Mouse (Mus musculus) right cerebral cortex, adult 2 months (tissue): Measurements from ENCODE around the gene Skiv2l.
A peak's percentile ranks its signal among the peaks of the same experiment; 100 is the strongest.

Source experiments
- DNase-seq, 2 experiments: peaks; one replicate each; pipeline ENCODE4 v3.0.0; 2021 to 2022; ENCODE audit warnings: low spot score in 2 of 2

The Skiv2l gene

DNA sequence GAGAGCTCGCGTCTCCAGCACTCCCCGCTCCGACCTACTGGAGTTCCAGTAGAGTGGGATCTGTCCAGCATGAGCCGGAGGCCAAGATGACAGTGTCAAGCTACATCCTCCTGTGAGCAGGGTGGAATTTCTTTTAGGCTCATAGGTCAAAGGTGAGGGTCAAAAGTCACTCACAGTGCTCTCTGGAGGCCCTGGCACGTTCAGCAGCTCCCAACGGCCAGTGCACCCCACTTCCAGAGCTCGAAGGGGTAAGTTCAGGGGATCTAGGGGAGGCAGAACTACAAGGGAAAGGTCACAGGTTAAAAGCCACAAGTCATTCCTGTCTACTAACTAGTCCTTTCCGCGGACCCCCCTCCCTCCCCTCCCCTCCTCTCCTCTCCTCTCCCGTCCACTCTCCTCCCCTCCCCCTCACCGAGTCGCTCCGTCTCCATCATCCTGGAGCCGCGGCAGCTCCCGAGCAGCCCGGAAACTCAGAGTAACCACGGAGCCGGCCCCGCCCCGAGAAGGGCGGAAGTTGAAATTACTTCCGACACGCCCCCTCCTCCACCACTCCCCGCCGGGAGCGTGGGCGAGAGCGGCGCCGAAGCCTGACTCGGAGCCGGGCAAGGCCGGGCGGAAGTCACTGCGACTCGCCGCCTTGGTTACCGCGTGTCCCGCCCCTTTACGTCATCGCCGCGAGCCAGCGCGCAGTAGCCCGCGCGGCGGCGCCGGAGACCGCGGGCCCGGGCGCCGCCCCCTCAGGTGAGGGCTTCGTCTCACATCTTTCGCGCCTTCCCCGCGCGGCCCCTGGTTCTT is at the start of gene Skiv2l, which contains the start of gene Nelfe:
Gene Skiv2l (minus strand): TSS at position 489 of the 795 bp plus-strand sequence.
Gene Nelfe (plus strand): TSS at position 670 of the 795 bp plus-strand sequence.
- DNase-seq, result peak; percentile 97 to 98

DNA sequence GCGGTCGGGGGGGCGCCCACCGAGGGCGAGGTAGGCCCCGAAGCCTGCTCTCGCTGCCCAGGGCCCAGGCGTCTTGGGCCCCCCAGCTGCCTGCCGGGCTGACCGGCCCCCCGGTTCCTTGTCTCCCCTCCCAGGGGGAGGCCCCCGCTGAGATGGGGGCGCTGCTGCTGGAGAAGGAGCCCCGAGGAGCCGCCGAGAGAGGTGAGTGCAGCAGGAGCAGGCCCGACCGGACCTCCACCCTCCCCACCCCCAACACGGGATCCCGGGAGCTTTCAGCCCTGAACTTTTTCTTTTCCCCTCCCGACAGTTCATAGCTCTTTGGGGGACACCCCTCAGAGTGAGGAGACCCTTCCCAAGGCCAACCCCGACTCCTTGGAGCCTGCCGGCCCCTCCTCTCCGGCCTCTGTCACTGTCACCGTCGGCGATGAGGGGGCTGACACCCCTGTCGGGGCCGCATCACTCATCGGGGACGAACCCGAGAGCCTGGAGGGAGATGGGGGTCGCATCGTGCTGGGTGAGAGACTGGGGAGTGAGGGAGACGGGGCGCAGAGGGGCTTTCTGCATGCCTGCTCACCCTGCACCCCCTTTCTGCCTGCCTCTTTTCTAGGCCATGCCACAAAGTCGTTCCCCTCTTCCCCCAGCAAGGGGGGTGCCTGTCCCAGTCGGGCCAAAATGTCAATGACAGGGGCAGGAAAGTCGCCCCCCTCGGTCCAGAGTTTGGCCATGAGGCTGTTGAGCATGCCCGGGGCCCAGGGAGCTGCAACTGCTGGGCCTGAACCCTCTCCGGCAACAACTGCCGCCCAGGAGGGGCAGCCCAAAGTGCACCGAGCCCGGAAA is 49.3 kb upstream of the Skiv2l start:
- peak; percentile 18 to 25 for DNase-seq

DNA sequence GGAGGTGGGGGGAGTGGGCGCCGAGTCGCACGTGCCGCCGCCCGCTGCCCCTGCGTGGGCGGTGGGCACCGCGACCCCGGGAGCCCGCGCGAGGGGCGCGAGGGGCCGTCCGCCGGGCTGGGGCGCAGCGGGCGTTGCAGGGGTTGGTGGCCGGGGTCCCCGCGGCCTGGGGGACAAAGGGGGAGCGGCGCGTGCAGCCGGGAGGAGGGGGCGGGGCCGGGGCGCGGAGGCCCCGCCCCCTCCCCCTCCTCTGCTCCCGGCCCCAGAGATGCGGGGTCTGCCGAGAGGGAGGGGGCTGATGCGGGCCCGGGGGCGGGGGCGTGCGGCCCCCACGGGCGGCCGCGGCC is 48.7 kb upstream of the Skiv2l start:
- no peak for DNase-seq

DNA sequence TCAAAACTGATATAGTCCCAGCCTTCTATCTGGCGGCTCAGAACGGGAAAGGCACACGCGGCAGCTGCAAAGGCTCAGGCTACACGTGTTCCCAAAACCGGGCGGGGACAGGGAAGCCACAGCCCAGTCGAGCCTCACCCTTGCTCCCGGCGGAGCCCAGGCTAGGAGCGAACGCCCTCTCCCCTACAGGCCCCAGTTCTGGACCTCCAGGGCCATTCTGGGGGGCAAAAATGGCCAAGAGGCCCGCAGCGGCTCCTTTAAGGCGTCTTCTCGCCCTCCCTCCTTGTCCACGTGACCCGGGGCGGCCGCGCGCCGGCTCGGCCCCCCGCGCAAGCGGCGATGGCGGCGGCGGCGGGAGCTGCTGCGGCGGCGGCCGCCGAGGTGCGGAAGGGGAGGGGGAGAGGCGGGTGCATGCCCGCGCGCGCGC is 48.2 kb upstream of the Skiv2l start, which contains the start of the genes C2 and Ehmt2:
Gene C2 (minus strand): TSS at position 106 of the 427 bp plus-strand sequence.
Gene Ehmt2 (plus strand): TSS at position 310 of the 427 bp plus-strand sequence.
- DNase-seq, result peak; percentile 73 to 74

DNA sequence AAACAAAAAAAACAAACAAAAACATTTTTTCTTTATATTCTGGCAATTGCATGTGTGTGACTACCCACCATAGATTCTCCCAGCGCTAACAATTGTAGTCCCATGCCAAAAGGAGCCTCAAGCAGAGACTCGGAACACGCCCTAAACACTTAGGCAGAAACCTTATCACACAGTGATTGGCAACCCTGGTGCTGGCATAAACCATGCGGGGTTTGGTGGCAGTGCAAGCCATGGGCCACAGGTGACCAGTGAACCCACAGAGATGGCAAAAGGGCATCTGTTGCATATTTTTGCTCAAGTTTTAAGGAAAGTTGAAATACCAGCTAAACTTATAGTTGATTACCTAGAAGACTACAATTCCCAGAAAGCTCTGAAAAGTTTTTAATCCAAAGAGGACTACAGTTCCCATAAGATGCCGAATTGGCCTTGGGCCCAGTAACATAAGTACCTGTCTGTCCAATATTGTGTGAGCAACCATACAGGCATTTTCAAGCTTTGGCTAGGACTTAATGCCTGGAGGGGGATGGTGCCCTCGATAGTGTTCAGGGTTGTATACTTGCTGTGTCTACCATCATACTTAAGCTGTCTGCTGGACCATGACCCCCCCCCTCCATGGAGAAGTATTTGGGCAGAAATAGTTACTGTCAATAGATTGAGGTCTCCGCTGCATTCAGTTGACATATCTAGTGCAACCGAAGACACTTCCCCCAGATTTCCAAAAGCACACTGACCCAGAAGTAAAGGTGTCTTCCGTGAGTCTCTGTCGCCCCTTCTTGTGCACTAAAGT is 47.6 kb upstream of the Skiv2l start:
- DNase-seq, result peak; percentile 56 to 67

DNA sequence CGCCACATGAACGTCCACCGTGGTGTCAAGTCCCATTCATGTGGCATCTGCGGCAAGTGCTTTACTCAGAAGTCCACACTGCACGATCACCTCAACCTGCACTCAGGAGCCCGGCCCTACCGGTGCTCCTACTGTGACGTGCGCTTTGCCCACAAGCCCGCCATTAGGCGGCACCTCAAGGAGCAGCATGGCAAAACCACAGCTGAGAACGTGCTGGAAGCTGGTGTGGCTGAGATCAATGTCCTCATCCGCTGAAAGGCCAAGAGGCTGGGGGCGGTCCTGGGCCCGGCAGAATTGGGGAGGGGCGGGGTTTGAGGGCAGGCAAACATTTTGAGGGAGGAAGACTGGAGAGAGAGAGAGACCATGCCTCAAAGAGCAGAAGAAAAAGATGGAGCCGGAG is 46.4 kb upstream of the Skiv2l start:
- DNase-seq, result no peak

DNA sequence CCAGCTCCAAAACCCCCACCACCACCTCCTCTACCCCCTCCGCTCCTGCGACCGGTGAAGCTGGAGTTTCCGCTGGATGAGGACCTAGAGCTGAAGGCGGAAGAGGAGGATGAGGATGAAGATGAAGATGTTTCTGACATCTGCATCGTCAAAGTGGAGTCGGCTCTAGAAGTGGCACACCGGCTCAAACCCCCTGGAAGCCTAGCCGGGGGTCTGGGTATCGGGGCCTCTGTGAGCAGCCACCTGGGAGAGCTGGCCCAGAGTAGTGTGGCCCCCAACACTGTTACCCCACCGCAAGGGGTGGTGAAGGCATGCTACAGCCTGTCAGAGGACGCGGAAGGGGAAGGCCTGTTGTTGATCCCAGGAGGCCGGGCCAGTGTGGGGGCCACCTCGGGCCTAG is 45.7 kb upstream of the Skiv2l start:
- no peak for DNase-seq

DNA sequence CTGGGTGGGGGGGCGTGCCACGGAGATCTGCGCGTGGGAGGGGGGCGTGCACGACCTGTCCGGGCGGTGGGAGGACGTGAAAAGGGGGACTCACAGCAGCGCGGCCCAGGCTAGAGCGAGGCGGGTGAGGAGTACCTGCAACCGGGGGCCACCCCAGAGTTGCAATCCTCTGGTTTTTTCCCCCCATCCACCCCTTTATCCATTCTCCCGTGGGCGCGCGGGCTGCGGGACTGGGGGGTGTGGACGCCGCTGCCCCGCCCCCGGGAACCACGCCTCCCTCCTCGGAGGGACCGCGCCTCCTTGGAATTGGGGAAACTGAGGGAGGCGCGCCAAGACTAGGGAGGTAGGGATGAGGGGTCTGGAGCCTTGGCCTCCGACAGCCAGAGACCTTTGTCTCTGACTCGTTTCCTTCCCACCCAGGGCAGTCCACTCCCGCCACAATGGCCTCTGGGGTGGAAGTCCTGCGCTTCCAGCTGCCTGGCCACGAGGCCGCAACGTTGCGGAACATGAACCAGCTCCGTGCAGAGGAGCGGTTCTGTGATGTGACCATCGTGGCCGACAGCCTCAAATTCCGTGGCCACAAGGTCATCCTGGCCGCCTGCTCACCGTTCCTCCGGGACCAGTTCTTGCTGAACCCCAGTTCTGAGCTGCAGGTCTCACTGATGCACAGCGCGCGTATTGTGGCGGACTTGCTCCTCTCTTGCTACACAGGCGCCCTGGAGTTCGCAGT is 45.0 kb upstream of the Skiv2l start:
- DNase-seq, result peak; percentile 29 to 52

DNA sequence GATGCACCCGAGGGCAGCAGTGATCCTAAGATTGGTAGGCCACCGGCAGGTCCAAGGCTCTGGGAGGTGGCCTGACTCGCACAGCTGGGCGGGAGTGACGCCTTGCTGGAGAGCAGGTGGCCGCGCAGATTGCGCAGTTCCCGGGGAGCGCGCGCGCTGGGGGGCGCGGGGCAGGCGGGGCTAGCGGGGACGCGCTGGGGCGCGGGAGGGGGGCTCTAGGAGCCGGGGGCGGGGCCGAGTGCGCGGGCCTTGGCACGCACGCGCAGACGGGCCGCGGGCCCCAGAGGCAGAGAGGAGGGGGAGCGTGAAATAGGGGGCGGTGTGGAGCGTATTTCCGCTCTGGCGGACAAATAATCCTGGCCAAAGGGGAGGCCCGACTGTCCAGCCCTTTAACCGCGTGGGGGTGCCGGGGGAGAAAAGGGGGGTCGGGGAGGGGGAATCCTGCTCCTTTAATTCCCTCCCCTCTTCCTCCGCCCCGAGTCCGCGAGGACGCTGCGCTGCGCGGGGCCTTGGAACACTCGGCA is 44.1 kb upstream of the Skiv2l start:
- peak; percentile 88 to 89 for DNase-seq

DNA sequence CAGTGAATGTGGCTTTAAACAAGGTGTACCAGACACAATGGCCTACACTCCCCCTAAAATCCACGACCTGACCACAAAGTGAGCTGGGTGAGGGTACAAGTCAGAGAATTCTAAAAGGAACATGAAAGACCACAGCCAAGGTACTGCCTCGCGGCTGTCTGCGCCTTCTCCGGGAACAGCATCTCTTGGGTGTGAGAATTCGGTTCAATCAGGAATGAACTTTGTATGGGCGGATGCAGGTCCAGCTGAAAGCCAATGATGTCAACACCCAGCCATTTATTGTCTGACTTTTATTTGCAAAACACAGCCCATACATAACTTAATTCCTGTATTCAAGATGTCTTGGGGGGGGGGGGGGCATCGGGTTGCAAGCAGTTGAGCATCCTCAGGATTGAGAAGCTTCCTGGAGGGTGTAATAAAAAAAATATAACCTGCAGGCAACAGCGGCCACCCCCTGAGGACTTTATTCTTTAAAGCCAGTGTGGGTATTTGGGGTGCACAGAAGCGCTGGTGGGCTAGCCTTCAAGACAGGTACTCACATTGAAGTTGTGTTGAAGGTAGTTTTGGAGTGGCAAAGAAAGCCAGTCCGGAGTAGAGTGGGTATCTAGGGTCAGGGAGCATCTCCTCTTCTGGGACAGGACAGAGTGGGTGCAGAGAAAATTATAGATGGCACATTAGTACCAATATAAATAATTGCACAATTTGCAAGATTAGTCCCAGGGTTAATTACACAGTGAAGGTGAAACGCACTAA is 43.2 kb upstream of the Skiv2l start:
- no peak for DNase-seq

DNA sequence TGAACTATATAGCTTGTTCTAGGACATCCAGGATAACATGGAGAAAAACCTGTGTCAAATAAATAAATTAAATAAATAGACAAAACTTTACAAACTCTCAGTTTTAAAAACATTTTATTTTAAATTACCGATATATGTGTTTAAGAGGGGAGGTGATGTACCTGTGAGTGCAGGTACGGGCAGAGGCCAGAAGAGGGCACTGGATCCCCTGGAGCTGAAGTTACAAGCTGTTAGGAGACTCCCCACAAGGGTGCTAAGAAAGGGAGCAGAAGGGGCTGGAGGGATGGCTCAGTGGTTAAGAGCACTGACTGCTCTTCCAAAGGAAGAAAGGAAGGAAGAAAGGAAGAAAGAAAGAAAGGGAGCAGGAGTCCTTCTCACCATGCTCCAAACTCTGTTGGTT is 41.4 kb upstream of the Skiv2l start:
- DNase-seq, result no peak

DNA sequence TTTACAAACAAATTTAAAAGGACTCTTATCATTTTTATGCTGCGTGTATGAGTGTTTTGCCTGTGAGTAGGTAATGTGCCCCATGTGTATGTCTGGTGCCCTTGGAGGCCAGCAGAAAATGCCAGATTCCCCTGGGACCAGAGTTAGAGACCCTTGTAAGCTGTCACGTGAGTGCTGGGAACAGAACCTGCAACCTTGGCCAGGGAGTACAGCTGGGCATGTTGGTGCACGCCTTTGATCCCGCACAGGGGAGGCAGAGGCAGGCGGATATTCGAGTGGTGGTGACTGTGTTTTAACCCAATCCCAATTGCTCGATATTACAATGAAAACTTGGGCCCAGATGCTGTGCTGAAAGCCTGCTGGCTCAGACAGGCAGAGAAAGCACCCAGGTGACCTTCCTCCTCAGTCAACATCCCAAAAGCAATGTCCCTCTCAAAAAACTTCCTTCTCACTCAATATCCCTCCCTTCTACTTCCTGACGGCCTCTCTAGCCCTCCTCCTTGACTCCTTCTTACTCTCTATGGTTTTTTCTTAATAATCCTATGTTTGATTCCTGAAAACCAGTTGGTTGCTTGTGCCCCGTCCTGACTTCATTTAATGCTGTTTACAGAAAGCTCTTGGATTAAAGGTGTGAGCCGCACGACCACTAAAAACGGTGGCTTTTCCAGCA is 40.2 kb upstream of the Skiv2l start:
- DNase-seq, result no peak

DNA sequence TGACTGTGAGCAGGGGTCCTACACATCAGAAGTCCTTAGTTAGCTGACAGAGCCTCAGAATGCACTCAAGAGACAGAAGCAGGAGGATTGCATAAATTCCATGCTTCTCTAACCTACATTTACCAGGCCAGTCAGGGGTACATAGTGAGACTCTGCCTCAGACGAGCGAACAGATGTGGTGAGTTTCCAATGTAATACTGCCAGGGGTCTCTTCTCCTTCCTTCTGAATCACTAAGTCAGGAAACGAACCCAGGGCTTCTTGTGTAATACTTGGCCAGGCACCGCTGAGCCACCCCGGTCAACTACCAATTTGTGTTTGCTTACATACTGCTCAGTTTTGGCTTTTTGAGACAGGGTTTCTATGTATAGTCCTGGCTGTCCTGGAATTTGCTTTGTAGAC is 37.9 kb upstream of the Skiv2l start:
- DNase-seq, result no peak

DNA sequence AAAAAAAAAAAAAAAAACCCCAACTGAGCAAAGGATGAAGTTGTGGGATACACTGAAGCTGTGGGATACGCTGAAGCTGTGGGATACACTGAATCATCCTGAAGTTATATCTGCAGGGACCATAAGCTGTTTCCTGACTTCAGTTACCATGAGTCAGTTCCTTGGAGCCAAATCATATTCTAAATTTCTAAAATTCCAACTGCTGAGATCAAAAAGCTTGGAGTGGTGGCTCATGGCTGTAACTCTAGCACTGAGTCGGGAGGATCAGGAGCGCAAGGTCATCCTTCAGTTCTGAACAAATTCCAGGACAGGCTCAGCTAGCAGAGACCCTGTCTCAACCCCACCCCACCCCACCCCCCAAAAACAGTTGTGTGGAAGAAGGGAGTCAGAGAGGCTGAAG is 35.6 kb upstream of the Skiv2l start:
- no peak for DNase-seq

DNA sequence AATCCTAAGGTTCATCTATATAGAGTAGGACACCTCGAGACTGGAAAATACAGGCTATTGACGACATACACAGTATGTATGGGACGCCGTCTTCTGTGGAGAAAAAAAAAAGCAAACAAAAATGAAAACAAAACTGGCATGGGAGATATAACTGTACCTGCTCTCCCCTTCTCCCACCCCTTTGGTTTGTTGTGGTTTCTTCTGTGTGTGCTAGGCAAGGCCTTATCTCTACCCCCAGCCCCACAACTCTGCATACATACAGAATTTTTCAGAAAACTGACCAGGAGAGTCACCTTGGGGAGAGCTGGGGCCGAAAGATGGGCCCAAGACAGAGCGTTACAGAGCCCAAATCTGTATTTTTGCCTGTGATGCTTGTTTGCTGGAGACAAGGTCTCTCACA is 34.7 kb upstream of the Skiv2l start:
- no peak for DNase-seq

DNA sequence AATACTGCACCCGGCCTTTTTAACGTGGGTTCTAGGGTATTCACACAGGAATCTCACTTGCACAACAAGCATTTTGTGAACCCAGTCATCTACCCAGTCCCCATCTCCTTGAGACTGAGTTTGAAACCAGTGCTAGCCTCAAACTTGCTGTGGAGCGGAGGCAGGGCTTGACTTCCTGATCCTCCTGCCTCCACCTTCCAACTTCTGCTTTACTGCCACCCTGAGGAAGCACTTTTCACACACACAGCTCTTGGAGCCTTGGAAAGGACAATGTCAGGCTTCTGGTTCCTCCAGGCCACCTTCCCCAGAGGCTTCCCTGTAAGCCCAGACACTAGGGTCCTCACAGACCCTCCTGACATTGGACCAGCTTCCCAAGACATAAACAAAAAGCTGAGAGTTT is 33.3 kb upstream of the Skiv2l start:
- no peak for DNase-seq

DNA sequence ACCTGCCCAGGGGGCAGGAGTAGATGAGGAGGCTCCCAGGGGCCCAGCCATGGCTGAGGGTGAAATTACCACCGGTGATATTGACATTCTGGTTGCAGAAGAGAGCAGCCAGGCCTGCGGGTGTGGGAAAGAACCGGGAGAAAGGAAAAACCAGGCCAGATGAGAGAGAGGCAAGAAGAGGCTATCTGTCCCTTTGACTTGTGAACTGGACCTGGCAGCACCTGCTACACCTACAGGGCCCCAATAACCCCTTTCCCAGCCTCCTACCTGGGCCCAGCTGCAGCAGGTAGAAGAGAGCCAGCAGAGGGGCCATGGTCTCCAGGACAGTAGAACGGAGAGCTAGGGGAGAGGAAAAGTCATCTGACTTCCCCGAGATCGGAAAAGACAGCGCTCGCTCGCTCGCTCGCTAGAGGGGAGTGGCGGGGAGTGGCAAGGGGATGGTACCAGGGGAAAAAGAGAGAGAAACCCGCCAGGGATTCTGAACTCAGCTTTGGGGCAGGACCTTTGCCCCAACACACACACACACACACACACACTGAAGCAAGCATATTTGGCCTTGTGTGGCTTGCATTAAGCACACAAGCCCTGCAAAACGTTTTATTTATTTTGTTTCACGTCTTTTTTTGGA is 31.8 kb upstream of the Skiv2l start, which contains the start of gene Gm20547:
Gene Gm20547 (minus strand): TSS at position 360 of the 628 bp plus-strand sequence.
- no peak for DNase-seq

DNA sequence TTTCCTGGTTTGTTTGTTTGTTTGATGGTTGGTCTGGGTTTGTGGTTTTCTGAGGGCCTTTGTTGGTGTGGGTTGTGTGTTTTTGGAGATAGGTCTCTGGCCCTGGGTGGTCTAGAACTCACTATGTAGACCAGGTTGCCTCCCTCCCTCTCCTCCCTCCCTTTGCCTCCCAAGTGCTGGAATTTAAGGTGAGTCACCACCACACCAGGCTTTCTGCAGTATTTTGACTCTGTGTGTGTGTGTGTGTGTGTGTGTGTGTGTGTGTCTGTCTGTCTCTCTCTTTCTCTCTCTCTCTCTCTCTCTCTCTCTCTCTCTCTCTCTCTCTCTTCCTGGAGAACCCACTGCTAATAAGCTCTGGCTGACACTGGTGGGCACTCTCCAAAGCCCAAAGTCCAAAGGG is 31.2 kb upstream of the Skiv2l start:
- no peak for DNase-seq

DNA sequence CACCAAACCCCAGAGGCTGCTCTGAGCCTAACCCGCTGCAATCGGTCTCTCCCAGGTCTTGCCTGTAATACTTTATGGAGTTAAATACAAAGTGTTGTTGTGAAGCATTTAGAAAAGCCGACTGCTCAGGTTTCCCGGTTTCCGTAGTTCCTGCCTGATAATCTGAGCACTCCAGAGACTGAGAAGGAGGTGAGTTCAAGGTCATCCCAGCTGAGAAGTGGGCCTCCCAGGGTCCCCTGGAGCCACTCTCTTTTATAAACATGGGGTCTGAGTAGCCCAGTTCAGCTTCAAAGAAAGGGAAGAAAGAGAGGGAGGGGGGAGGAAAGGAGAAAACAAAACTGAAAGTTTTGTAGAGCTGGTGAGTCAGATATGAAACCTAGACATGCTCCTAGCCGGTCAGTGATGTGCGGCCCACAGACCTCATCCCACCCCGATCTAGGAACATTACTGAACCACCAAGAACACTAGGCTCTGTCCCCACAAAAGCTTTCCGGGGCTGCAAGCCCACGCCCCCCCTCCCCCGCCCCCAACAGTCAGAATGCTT is 29.4 kb upstream of the Skiv2l start, which contains the start of gene Zbtb12:
Gene Zbtb12 (plus strand): TSS at position 148 of the 544 bp plus-strand sequence.
- no peak for DNase-seq
